Mouse (Mus musculus) hindbrain, embryonic 10.5 days (tissue): ENCODE data around the gene Gm21954. TPM values are rescaled to one million over a fixed set of nuclear protein-coding genes. Genes with fewer than 3 reads are reported as not detected.

Source experiments
- DNase-seq: peaks from one replicate; pipeline ENCODE4 v3.0.0-alpha.2; 2017; ENCODE audit warnings: low spot score
- H3K27ac ChIP-seq: fragments of 300-500 bp; sonication (generic); 2 replicates; pipeline ENCODE4 v1.5.1; 2016; ENCODE audit warnings: mild to moderate bottlenecking, moderate library complexity
- H3K27me3 ChIP-seq: fragments of 300-500 bp; sonication (generic); 2 replicates; pipeline ENCODE4 v1.6.1; 2016; ENCODE audit warnings: mild to moderate bottlenecking; ENCODE audit not compliant: poor library complexity, insufficient read depth, severe bottlenecking
- H3K36me3 ChIP-seq: fragments of 300-500 bp; sonication (generic); 2 replicates; pipeline ENCODE4 v1.6.1; 2016; ENCODE audit warnings: mild to moderate bottlenecking, moderate library complexity
- H3K4me1 ChIP-seq: fragments of 300-500 bp; sonication (generic); replicated peaks from 2 replicates; pipeline ENCODE4 v1.6.1; 2016; ENCODE audit warnings: mild to moderate bottlenecking
- H3K4me3 ChIP-seq: fragments of 300-500 bp; sonication (generic); 2 replicates; pipeline ENCODE4 v1.5.1; 2016; ENCODE audit warnings: mild to moderate bottlenecking, moderate library complexity
- H3K9me3 ChIP-seq: fragments of 300-500 bp; sonication (generic); 2 replicates; pipeline ENCODE4 v1.6.1; 2016; ENCODE audit warnings: mild to moderate bottlenecking, moderate library complexity
- WGBS: fragments of 180-500 bp; shearing (Covaris S2); methylation state at CpG from one replicate; pipeline ENCODE4 v1.1.7; 2016; 5-methylcytosine and 5-hydroxymethylcytosine counted together
- polyA plus RNA-seq: library from polyadenylated mRNA; unstranded; fragments of >200 nt; fragmentation: Nextera tagmentation; extraction: Ambion mirVana; gene quantifications from 2 replicates; pipeline ENCODE4 v1.2.1, GENCODE M21; 2016

The Gm21954 gene
- polyA plus RNA-seq, 1 experiment from 2014 or later = not detected

DNA sequence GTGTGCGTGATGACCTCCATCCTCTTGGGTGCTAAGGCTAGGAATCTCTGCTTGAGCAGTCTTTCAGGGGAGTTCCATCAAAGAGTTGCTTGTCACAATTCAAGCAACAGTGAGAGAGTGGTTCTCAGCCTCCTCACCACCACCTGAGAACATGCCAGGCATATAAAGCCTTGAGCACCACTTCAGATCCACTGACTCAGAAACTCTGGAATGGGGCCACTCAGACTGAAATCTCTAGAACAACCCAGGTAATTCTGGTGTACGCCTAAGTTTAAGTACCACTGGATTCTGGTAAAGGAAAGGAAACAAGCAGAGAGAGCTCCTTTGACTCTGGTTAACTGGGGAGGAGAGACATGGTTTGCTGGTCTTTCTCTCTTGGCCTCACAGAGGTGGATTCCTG is 19.5 kb downstream of the Gm21954 start:
- Histone ChIP-seq H3K4me1 (no peaks in the 10 kb centered on the region), H3K4me3 (no peak overlapping the region), H3K36me3 (no peaks in the 10 kb centered on the region), H3K27me3 (no peaks in the 10 kb centered on the region), H3K27ac (no peak overlapping the region), H3K9me3 (no peaks in the 10 kb centered on the region)
- 85% methylated on average over 2 of the region's 2 CpGs for WGBS
- DNase-seq = no peak

DNA sequence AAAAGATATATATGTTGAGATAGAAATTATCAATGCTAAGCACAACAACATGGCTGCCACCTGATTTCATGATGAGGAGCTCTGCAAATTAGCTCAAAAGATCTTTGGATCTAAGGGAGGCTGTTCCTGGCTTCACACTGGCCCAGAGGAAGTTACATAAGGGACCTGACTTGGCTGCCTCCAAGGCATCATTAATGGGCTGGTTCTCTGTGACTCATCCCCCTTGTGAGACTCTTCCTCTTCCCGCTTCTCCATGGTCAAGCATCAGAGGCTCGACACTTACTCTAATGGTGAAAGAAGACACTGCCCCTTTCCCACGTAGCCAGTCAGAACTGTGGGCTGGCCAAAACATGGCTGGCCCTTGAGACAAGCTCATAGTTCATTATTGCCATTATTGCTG is 20.1 kb downstream of the Gm21954 start:
- Histone ChIP-seq H3K27me3 (no peaks in the 10 kb centered on the region), H3K27ac (no peak overlapping the region), H3K9me3 (no peaks in the 10 kb centered on the region), H3K4me1 (no peaks in the 10 kb centered on the region), H3K36me3 (no peaks in the 10 kb centered on the region), H3K4me3 (no peak overlapping the region)
- no peak for DNase-seq
- 76% methylated on average over 3 of the region's 3 CpGs for WGBS

DNA sequence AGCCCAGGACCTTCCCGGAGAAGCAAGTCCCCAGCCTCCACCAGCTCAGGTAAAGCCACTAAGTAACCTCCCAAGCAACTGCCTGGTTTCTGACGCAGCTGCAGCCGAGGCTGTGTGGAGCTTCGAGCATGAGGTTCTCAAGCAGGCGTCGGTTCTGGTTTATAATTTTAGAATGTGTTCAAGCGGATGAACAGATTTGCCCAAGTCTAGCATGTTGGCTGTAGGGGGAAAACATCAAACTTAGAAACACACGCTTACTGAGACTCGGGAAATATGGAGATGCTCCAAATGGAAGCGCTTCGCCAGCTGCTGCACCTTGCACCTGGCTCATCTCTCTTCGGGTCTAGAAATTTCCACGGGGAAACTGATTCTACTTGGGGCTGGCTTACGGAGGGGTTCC is 21.0 kb downstream of the Gm21954 start:
- no peaks in the 10 kb centered on the region for H3K4me1 ChIP-seq
- WGBS = 94% methylated on average over 14 of the region's 14 CpGs

DNA sequence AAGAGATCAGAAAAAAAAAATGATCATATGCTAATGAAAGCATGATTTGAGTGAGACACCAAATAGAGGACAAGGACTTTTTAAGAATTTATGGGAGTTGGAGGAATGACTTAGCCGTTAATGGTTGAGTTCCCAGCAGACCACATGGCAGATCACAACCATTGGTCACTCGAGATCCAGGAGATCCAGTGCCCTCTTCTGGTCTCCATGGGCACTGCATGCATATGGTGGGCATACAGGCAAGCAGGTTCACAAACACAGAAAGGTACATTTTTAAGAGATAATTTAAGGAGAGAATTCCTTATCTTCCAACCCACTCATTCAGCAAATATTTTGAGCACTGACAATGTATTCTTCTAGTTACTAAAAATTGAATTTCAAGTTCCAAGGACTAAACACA is 22.9 kb downstream of the Gm21954 start:
- H3K27me3 ChIP-seq = no peaks in the 10 kb centered on the region
- no peaks in the 10 kb centered on the region for H3K36me3 ChIP-seq
- no peak overlapping the region for H3K4me3 ChIP-seq
- no peaks in the 10 kb centered on the region for H3K9me3 ChIP-seq
- WGBS = 91% methylated on average over 2 of the region's 2 CpGs
- no peak overlapping the region for H3K27ac ChIP-seq
- H3K4me1 ChIP-seq = no peaks in the 10 kb centered on the region
- DNase-seq = no peak

More for the DNA sequence above, 21.0 kb downstream of the Gm21954 start:
- Histone ChIP-seq H3K27me3 (no peaks in the 10 kb centered on the region), H3K36me3 (no peaks in the 10 kb centered on the region), H3K9me3 (no peaks in the 10 kb centered on the region), H3K4me3 (no peak overlapping the region), H3K27ac (no peak overlapping the region)
- no peak for DNase-seq

DNA sequence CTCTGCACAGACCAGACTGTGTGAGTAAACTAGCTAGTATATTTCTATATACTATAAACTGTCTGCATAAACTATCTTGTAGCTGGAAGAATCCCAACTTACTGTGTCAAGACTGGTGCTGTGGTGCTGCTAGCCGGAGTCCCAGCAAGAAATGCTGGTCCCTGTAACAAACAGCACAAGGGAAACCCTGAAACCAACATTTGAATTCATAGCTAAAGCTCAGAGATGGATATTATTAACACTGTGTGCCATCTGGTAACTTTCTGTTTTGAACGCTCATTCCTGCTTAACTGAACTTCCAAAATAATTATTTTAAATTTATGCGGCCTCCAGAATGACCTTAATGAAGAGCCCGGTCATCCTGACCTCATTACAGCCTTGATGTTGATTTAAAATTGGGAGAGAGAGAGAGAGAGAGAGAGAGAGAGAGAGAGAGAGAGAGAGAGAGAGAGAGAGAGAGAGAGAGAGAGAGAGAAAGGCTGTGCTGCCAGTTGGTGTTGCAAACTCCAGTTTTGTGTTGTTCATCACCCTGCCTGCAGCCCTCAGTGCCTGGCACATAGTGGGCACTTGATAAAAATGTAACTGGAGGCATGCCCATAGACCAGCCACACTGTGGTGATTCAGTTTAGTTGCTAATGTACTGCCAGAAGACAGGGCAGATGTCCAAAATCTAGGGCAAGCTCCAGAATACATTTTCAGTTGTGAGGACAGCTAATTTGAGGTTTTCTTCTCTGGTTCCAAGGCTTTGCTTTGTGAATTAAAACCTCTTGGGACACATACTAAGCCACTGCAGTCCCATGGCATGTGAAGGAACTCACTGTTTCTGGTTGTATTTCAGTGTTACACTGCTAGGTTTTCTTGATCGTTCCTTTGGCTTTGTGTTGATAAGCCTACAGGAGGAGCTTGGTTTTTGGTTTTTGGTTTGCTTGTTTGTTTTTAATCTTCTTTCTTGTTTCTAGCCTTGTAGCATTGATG is 24.2 kb downstream of the Gm21954 start:
- 87% methylated on average over 5 of the region's 5 CpGs for WGBS
- Histone ChIP-seq H3K27me3 (no peaks in the 10 kb centered on the region), H3K4me3 (no peak overlapping the region), H3K9me3 (no peaks in the 10 kb centered on the region), H3K36me3 (no peaks in the 10 kb centered on the region), H3K27ac (no peak overlapping the region), H3K4me1 (no peaks in the 10 kb centered on the region)
- no peak for DNase-seq

DNA sequence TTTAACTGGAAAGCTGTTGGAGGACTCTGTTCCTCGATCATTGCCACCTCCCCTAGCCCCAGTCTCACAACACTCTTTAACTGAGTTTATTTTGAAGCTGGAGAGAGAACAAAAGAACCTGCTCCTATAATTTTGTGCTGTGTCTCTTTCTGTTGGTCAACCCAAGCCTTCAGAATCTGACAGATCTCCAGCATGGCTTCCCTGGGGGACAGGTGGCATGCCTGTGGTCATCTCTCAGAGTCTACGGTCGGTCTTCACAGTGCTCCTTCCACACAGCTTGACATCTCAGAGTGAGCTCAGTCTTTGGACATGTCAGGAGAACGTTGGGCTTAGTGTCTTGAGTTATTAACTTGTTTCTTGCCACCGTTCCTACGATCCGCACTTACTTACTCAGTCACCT is 25.3 kb downstream of the Gm21954 start:
- Histone ChIP-seq H3K4me3 (no peak overlapping the region), H3K9me3 (no peaks in the 10 kb centered on the region), H3K27me3 (no peaks in the 10 kb centered on the region), H3K27ac (no peak overlapping the region), H3K4me1 (no peaks in the 10 kb centered on the region), H3K36me3 (no peaks in the 10 kb centered on the region)
- DNase-seq = no peak
- WGBS = 89% methylated on average over 7 of the region's 7 CpGs

DNA sequence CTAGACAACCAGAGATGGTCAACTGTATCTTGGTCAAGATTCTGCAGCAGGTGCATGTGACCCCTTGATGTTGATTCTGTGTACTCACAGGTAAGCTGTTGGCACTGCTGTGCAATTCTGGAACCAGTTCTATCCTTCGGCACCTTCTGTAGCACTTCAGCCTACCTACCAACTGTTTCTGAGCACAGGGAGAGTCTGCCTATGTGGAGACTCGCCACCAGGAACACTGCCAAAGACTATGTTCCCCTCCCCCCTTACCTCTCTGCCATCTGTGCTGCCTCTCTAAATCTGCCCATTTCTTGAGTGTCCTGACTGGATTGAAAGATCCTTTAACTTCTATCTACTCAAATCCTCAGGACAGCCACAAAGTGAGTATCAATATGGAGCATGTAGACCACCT is 28.3 kb downstream of the Gm21954 start:
- DNase-seq = no peak
- 89% methylated on average over 2 of the region's 2 CpGs for WGBS
- H3K9me3 ChIP-seq = no peaks in the 10 kb centered on the region
- H3K27me3 ChIP-seq = no peaks in the 10 kb centered on the region
- H3K36me3 ChIP-seq = no peaks in the 10 kb centered on the region
- H3K4me1 ChIP-seq = 0 out of 2 replicates have a peak, but pooled peaks cover 5% of the 10 kb centered on the region
- H3K4me3 ChIP-seq = no peak overlapping the region
- H3K27ac ChIP-seq = no peak overlapping the region

DNA sequence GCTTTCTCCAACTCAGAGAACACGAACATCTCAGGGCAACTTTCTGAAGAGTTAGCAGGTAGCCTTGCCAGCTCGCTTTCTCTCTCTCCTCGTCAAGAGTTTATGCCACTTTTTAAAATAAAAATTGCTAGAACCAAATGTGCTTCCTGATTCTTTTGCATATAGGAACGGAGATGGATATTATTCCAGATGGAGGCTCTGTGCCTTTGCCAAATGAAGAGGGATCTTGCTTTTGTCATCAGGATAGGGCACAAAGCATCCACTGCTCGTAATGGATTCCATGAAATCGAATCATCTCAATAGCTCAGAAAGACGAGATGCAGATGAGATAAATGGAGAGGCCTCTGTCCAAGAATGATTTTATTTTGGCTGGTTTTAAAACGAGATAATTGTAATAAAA is 28.7 kb downstream of the Gm21954 start:
- Histone ChIP-seq H3K9me3 (no peaks in the 10 kb centered on the region), H3K4me1 (0 out of 2 replicates have a peak, but pooled peaks cover 5% of the 10 kb centered on the region), H3K36me3 (no peaks in the 10 kb centered on the region), H3K4me3 (no peak overlapping the region), H3K27me3 (no peaks in the 10 kb centered on the region), H3K27ac (no peak overlapping the region)
- DNase-seq = no peak
- 91% methylated on average over 8 of the region's 8 CpGs for WGBS

DNA sequence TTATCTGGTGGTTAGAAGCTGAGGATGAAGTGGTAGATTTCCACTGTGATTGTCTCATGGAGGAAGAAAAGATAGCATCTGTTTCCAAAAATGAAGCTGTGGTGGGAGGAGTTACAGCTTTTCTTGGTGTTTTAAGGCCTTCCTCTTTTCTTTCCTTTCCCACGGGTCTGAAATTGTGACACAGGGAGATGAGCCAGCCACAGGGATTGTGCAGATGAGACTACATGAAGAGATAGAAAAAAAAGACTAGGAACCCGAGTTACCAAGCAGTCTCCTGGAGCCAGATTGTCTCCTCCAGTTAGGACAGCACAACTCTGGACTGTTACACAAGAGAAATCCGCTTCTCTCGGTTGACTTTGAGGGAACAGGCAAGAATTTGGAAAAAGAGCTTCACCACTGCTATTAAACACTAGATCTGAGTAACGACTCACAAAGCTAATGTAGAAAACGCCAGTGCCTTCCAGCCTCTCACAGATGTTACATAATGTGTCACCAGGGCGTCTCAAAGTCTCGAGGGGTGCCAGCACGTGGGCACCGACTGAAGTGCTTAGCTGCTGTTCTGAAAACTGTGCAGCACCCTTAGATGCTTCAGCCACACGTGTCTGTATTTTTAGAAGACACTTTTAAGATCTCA is 29.9 kb downstream of the Gm21954 start:
- Histone ChIP-seq H3K4me1 (0 out of 2 replicates have a peak, but pooled peaks cover 5% of the 10 kb centered on the region), H3K4me3 (no peak overlapping the region), H3K27me3 (no peaks in the 10 kb centered on the region), H3K36me3 (no peaks in the 10 kb centered on the region), H3K27ac (no peak overlapping the region), H3K9me3 (no peaks in the 10 kb centered on the region)
- no peak for DNase-seq
- 88% methylated on average over 11 of the region's 11 CpGs for WGBS

DNA sequence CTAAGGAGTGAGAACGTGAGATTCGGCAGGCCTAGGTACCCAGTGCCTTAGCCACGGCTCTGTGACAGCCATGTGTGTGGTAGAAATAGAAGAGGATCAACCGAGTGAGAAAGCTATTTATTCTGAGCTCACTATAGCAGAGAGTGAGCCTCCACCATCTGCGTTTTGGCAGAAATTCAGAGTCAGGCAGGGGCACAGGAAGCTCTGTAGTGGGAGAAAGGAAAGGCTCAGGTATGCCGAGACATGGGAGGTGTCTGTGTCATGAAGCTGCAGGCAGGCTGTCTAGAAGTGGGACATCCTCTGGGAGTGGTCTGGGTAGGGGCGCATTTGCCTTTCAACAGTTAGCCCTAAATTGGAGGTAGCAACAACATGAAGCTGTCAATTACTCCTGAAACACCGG is 31.7 kb downstream of the Gm21954 start:
- no peak for DNase-seq
- Histone ChIP-seq H3K27me3 (no peaks in the 10 kb centered on the region), H3K36me3 (no peaks in the 10 kb centered on the region), H3K9me3 (no peaks in the 10 kb centered on the region), H3K4me1 (0 out of 2 replicates have a peak, but pooled peaks cover 5% of the 10 kb centered on the region), H3K4me3 (no peak overlapping the region), H3K27ac (no peak overlapping the region)
- 82% methylated on average over 8 of the region's 8 CpGs for WGBS

DNA sequence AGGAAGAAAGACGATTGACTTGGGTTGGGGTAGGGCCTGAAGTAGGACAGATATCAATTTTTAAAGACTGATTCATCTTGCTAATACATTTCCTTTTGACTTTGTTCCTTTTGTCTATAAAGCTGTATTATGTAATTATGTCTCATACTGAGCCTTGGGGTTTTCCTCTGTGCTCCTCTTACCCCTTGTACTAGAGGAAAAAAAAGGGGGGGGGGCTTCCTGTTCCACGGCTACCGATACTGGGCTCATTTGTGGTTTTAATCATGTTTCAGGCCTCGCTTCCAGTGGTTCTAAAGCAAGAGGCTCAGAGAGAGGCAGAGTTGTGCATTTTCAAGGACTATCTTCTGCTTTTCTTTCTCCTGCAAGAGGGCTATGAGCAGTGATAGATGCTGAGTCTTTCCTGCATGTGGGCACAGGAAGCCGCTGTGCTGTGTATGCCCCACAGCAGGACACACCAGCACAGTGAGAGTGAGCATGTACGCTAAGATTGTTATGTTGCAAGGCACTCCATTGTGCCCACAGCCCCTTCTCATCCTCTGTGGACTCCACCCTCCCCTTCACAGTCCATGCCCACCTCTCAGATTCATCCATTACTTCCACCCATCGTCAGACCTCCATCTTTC is 33.1 kb downstream of the Gm21954 start:
- no peaks in the 10 kb centered on the region for H3K27me3 ChIP-seq
- H3K36me3 ChIP-seq = no peaks in the 10 kb centered on the region
- H3K4me3 ChIP-seq = no peak overlapping the region
- H3K27ac ChIP-seq = no peak overlapping the region
- WGBS = 87% methylated on average over 7 of the region's 7 CpGs
- no peak for DNase-seq
- 0 out of 2 replicates have a peak, but pooled peaks cover 5% of the 10 kb centered on the region for H3K4me1 ChIP-seq
- no peaks in the 10 kb centered on the region for H3K9me3 ChIP-seq

DNA sequence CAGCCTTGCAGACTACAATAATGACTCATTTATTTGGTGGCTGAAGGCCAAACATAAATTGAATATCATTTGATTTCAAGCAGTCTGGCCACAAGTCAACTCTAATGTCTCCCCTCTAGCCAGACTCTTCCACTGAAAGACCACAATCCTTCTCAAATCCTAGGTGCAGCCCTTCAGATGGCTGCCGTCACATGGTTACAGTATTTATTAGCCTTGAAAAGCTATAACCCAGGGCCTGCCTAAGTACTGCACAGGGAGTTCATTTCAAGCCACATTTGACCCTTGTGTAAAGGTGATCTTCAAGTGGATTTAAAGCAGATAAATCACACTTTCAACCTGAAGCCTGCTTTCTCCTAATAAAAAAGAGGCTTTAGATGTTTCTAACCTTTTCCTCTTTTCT is 37.7 kb downstream of the Gm21954 start:
- no peak overlapping the region for H3K27ac ChIP-seq
- H3K9me3 ChIP-seq = no peaks in the 10 kb centered on the region
- no peak overlapping the region for H3K4me3 ChIP-seq
- no peaks in the 10 kb centered on the region for H3K4me1 ChIP-seq
- no peak for DNase-seq
- no peaks in the 10 kb centered on the region for H3K36me3 ChIP-seq
- 86% methylated on average over 1 of the region's 1 CpGs for WGBS
- no peaks in the 10 kb centered on the region for H3K27me3 ChIP-seq

DNA sequence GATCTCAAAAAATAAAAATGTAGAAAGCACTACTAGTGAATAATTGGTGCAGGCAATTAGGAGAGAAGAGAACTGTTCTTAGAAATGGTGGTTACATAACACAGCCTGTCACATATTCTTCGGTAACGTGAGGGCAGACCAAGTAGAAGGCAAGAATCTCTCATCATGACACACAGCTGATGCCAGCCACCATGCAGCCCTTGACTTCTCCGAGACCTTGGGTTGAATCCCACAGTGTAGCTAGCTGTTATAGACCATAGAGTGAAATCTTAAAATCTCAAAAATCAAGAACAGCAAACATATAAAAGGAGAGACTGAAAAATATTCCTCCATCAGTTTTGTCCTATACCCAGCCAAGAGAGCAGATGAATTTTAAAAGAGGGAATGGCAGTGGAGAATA is 40.8 kb downstream of the Gm21954 start:
- WGBS = 90% methylated on average over 3 of the region's 3 CpGs
- Histone ChIP-seq H3K9me3 (no peaks in the 10 kb centered on the region), H3K4me1 (no peaks in the 10 kb centered on the region), H3K27me3 (no peaks in the 10 kb centered on the region), H3K27ac (no peak overlapping the region), H3K36me3 (no peaks in the 10 kb centered on the region), H3K4me3 (no peak overlapping the region)
- DNase-seq = no peak
